ENCODE assay signal across 24 mouse cellular contexts in genomic region chr1:66148825-66149514, GRCm38 (mm10). TPM values are rescaled to one million over a fixed set of nuclear protein-coding genes. Genes with fewer than 3 reads are reported as not detected.
DNase-seq lines count a peak whose midpoint lies in the region; ATAC-seq lines count a peak whose summit lies in the region.
"Had no signal": no experiment of that assay in that cellular context is flagged by ENCODE, and none has a peak within 500 bp of the region (broad histone marks: within the 10 kb centered on the region; RNA-seq: fewer than 3 reads in every experiment).

No protein-coding gene starts in this region.

- no peak overlapping the region for H3K9ac ChIP-seq in embryonic facial prominence, embryonic 11.5 days (replicated peaks; ENCODE audit: low read length)
- no peak overlapping the region for H3K9ac ChIP-seq in neural tube, embryonic 12.5 days
- no peak overlapping the region for H3K9ac ChIP-seq in midbrain, embryonic 13.5 days (replicated peaks)
- H3K9ac ChIP-seq in kidney, embryonic 14.5 days (ENCODE audit: low read depth, low read length), result no peak overlapping the region
- H3K9ac ChIP-seq: embryonic facial prominence, embryonic 12.5 days; limb, embryonic 12.5 days; liver, embryonic 12.5 days had no signal

- H3K4me2 ChIP-seq in embryonic facial prominence, embryonic 11.5 days (ENCODE audit: low read depth, low read length), result no peak overlapping the region
- no peak overlapping the region for H3K4me2 ChIP-seq in neural tube, embryonic 12.5 days (replicated peaks)
- H3K4me2 ChIP-seq in midbrain, embryonic 13.5 days (replicated peaks), result peak overlapping the region; percentile 18; the same call in 1 of the 2 replicates
- H3K4me2 ChIP-seq in kidney, embryonic 14.5 days (replicated peaks; ENCODE audit: low read depth, low read length), result no peak overlapping the region
- H3K4me2 ChIP-seq: embryonic facial prominence, embryonic 12.5 days; limb, embryonic 12.5 days; liver, embryonic 12.5 days had no signal

- no peak overlapping the region for H3K27ac ChIP-seq in embryonic facial prominence, embryonic 11.5 days (replicated peaks; ENCODE audit: low read depth, low read length)
- no peak overlapping the region for H3K27ac ChIP-seq in embryonic facial prominence, embryonic 10.5 days (replicated peaks)
- no peak overlapping the region for H3K27ac ChIP-seq in neural tube, embryonic 12.5 days
- peak overlapping the region; percentile 65 for H3K27ac ChIP-seq in midbrain, embryonic 13.5 days
- no peak overlapping the region for H3K27ac ChIP-seq in kidney, embryonic 14.5 days (ENCODE audit: low read depth, low read length)
- H3K27ac ChIP-seq: embryonic facial prominence, embryonic 12.5 days; kidney, postnatal 0 days; limb, embryonic 12.5 days; liver, embryonic 12.5 days had no signal

- no peak for ATAC-seq in embryonic facial prominence, embryonic 11.5 days (replicated peaks; ENCODE audit: insufficient number of reproducible peaks, low FRiP score, low TSS enrichment, low read depth)
- ATAC-seq in neural tube, embryonic 12.5 days (ENCODE audit: low FRiP score, low read depth), result 0 out of 2 replicates have a peak, but pooled peaks have one; percentile 13
- ATAC-seq in midbrain, embryonic 13.5 days, result peak; percentile 76
- no peak for ATAC-seq in kidney, embryonic 14.5 days (ENCODE audit: low FRiP score, low TSS enrichment)
- ATAC-seq: CD4-positive, CD25-positive, alpha-beta regulatory T cell, adult 4 months; intestine, postnatal 0 days; liver, embryonic 12.5 days; Patski had no signal

- H3K9me3 ChIP-seq in embryonic facial prominence, embryonic 11.5 days (replicated peaks; ENCODE audit: control insufficient read depth, low read length), result no peaks in the 10 kb centered on the region
- no peaks in the 10 kb centered on the region for H3K9me3 ChIP-seq in embryonic facial prominence, embryonic 10.5 days
- no peaks in the 10 kb centered on the region for H3K9me3 ChIP-seq in neural tube, embryonic 12.5 days
- H3K9me3 ChIP-seq in midbrain, embryonic 13.5 days, result no peaks in the 10 kb centered on the region
- H3K9me3 ChIP-seq in kidney, embryonic 14.5 days (ENCODE audit: control insufficient read depth, low read length), result no peaks in the 10 kb centered on the region
- H3K9me3 ChIP-seq: embryonic facial prominence, embryonic 12.5 days; limb, embryonic 12.5 days; liver, embryonic 12.5 days; megakaryocyte, embryonic 14.5 days had no signal

- WGBS in embryonic facial prominence, embryonic 11.5 days, result 49% methylated on average over 2 of the region's 2 CpGs
- 64% methylated on average over 2 of the region's 2 CpGs for WGBS in embryonic facial prominence, embryonic 10.5 days
- WGBS in neural tube, embryonic 12.5 days, result 51% methylated on average over 2 of the region's 2 CpGs
- 31% methylated on average over 2 of the region's 2 CpGs for WGBS in midbrain, embryonic 13.5 days
- 38% methylated on average over 2 of the region's 2 CpGs for WGBS in kidney, embryonic 14.5 days

- H3K4me1 ChIP-seq in embryonic facial prominence, embryonic 11.5 days (ENCODE audit: control insufficient read depth, insufficient read depth, low read length), result no peaks in the 10 kb centered on the region
- no peaks in the 10 kb centered on the region; the same call in 1 of the 2 replicates for H3K4me1 ChIP-seq in embryonic facial prominence, embryonic 10.5 days
- no peaks in the 10 kb centered on the region for H3K4me1 ChIP-seq in neural tube, embryonic 12.5 days
- peaks cover 16% of the 10 kb centered on the region for H3K4me1 ChIP-seq in midbrain, embryonic 13.5 days (replicated peaks)
- H3K4me1 ChIP-seq in kidney, embryonic 14.5 days (ENCODE audit: control insufficient read depth, insufficient read depth, low read length), result no peaks in the 10 kb centered on the region
- H3K4me1 ChIP-seq: embryonic facial prominence, embryonic 12.5 days; limb, embryonic 12.5 days; liver, embryonic 12.5 days; megakaryocyte, embryonic 14.5 days had no signal

- no peaks in the 10 kb centered on the region for H3K27me3 ChIP-seq in embryonic facial prominence, embryonic 11.5 days (ENCODE audit: control insufficient read depth, insufficient read depth, low read length)
- no peaks in the 10 kb centered on the region for H3K27me3 ChIP-seq in embryonic facial prominence, embryonic 10.5 days (replicated peaks; ENCODE audit: low read depth, poor library complexity, severe bottlenecking)
- H3K27me3 ChIP-seq in neural tube, embryonic 12.5 days (replicated peaks), result no peaks in the 10 kb centered on the region
- H3K27me3 ChIP-seq in midbrain, embryonic 13.5 days, result no peaks in the 10 kb centered on the region
- no peaks in the 10 kb centered on the region for H3K27me3 ChIP-seq in kidney, embryonic 14.5 days (ENCODE audit: control insufficient read depth, insufficient read depth, low read length)
- H3K27me3 ChIP-seq: embryonic facial prominence, embryonic 12.5 days; limb, embryonic 12.5 days; liver, embryonic 12.5 days; megakaryocyte, embryonic 14.5 days; Patski had no signal

- DNase-seq in embryonic facial prominence, embryonic 11.5 days (ENCODE audit: low spot score), result peak; percentile 20
- no peak for DNase-seq in embryonic facial prominence, embryonic 10.5 days (ENCODE audit: low spot score)
- DNase-seq in neural tube, embryonic 10.5 days (ENCODE audit: extremely low spot score, low spot score), result no peak
- no peak for DNase-seq in kidney, adult 8-10 months
- no peak for DNase-seq in adrenal gland, adult (ENCODE audit: inconsistent age in 2 of 2, low spot score in 1 of 2)
- DNase-seq: adrenal gland, postnatal 10 days; cerebellum, adult 18-20 months; cerebellum, postnatal 36 days; gastrocnemius, postnatal 14 days; lung, adult 2 months; thymus, postnatal 25 days had no signal

- H3K4me3 ChIP-seq in embryonic facial prominence, embryonic 11.5 days (ENCODE audit: low read depth, low read length), result no peak overlapping the region
- no peak overlapping the region for H3K4me3 ChIP-seq in embryonic facial prominence, embryonic 10.5 days
- no peak overlapping the region for H3K4me3 ChIP-seq in neural tube, embryonic 12.5 days
- H3K4me3 ChIP-seq in midbrain, embryonic 13.5 days (replicated peaks), result no peak overlapping the region
- no peak overlapping the region for H3K4me3 ChIP-seq in kidney, embryonic 14.5 days (ENCODE audit: low read length)
- H3K4me3 ChIP-seq: embryonic facial prominence, embryonic 12.5 days; erythroblast, embryonic 14.5 days; limb, embryonic 12.5 days; liver, embryonic 12.5 days; megakaryocyte, embryonic 14.5 days; myocyte had no signal

- no peaks in the 10 kb centered on the region for H3K36me3 ChIP-seq in embryonic facial prominence, embryonic 11.5 days (replicated peaks; ENCODE audit: control insufficient read depth, insufficient read depth, low read depth, low read length)
- H3K36me3 ChIP-seq in embryonic facial prominence, embryonic 10.5 days (replicated peaks), result no peaks in the 10 kb centered on the region
- no peaks in the 10 kb centered on the region for H3K36me3 ChIP-seq in neural tube, embryonic 12.5 days
- no peaks in the 10 kb centered on the region for H3K36me3 ChIP-seq in midbrain, embryonic 13.5 days
- H3K36me3 ChIP-seq in kidney, embryonic 14.5 days (ENCODE audit: control insufficient read depth, insufficient read depth, low read length), result no peaks in the 10 kb centered on the region
- H3K36me3 ChIP-seq: embryonic facial prominence, embryonic 12.5 days; limb, embryonic 12.5 days; liver, embryonic 12.5 days had no signal

RNA-seq across cellular contexts. Expression of gene Map2, which starts 26.1 kb away (rescaled TPM):
- polyA plus RNA-seq in embryonic facial prominence, embryonic 11.5 days (2014; fragmentation: Nextera tagmentation; extraction: Ambion mirVana), result 38.0 and 47.7 TPM in 2 replicates
- polyA plus RNA-seq in embryonic facial prominence, embryonic 10.5 days (2016; fragmentation: Nextera tagmentation; extraction: Ambion mirVana), result 32.0 and 36.2 TPM in 2 replicates
- 348 and 355 TPM in 2 replicates for polyA plus RNA-seq in neural tube, embryonic 12.5 days (2016; fragmentation: Nextera tagmentation; extraction: Ambion mirVana)
- 446 and 458 TPM in 2 replicates for polyA plus RNA-seq in midbrain, embryonic 13.5 days (2015; fragmentation: Nextera tagmentation; extraction: Ambion mirVana)
- polyA plus RNA-seq in kidney, embryonic 14.5 days (2014; fragmentation: Nextera tagmentation; extraction: Ambion mirVana), result 4.7 and 4.9 TPM in 2 replicates
- polyA plus RNA-seq: erythroblast, embryonic 14.5 days had no signal

Comparison
In these comparisons a context has a peak if more than half of its experiments do, and no peak if none do; other contexts are left out.
1. ATAC-seq: peak in neural tube, embryonic 12.5 days (single experiment) and midbrain, embryonic 13.5 days (single experiment); none in embryonic facial prominence, embryonic 11.5 days (single experiment) and kidney, embryonic 14.5 days (single experiment).